Mouse (Mus musculus) hindbrain, embryonic 16.5 days (tissue): Measurements from ENCODE around the gene Lrrc49. TPM values are rescaled to one million over a fixed set of nuclear protein-coding genes. Genes with fewer than 3 reads are reported as not detected.
A peak's percentile ranks its signal among the peaks of the same experiment; 100 is the strongest.

Experiments used
- ATAC-seq: fragments of 200-750 bp; cut with Nextera tagmentation; 2 replicates; pipeline ENCODE4 v1.8.0; 2017; ENCODE audit warnings: moderate TSS enrichment, moderate library complexity
- H3K27ac ChIP-seq: fragments of 300-500 bp; sonication (generic); 2 replicates; pipeline ENCODE4 v1.5.1; 2014; ENCODE audit warnings: low read depth, mild to moderate bottlenecking, control low read depth, low read length, moderate library complexity
- H3K27me3 ChIP-seq: fragments of 300-500 bp; sonication (generic); replicated peaks from 2 replicates; pipeline ENCODE4 v1.6.1; 2014; ENCODE audit warnings: low read length; ENCODE audit not compliant: control insufficient read depth, insufficient read depth
- H3K36me3 ChIP-seq: fragments of 300-500 bp; sonication (generic); 2 replicates; pipeline ENCODE4 v1.6.1; 2014; ENCODE audit warnings: mild to moderate bottlenecking, low read length, moderate library complexity, mixed read lengths; ENCODE audit not compliant: control insufficient read depth, insufficient read depth
- H3K4me1 ChIP-seq: fragments of 300-500 bp; sonication (generic); 2 replicates; pipeline ENCODE4 v1.6.1; 2014; ENCODE audit warnings: low read depth, low read length; ENCODE audit not compliant: control insufficient read depth, insufficient read depth
- H3K4me2 ChIP-seq: fragments of 300-500 bp; sonication (generic); 2 replicates; pipeline ENCODE4 v1.6.1; 2014; ENCODE audit warnings: mild to moderate bottlenecking, low read length, control low read depth, moderate library complexity
- H3K4me3 ChIP-seq: fragments of 300-500 bp; sonication (generic); 2 replicates; pipeline ENCODE4 v1.5.1; 2014; ENCODE audit warnings: mild to moderate bottlenecking, low read length, control low read depth, moderate library complexity
- H3K9ac ChIP-seq: fragments of 300-500 bp; sonication (generic); 2 replicates; pipeline ENCODE4 v1.6.1; 2014; ENCODE audit warnings: low read depth, mild to moderate bottlenecking, control low read depth, low read length, moderate library complexity
- H3K9me3 ChIP-seq: fragments of 300-500 bp; sonication (generic); 2 replicates; pipeline ENCODE4 v1.6.1; 2014; ENCODE audit warnings: mild to moderate bottlenecking, low read length, moderate library complexity; ENCODE audit not compliant: control insufficient read depth
- WGBS: fragments of 180-500 bp; shearing (Covaris S2); extraction: QIAGEN DNeasy Blood & Tissue Kit; methylation state at CpG from one replicate; pipeline ENCODE4 v1.1.7; 2014; 5-methylcytosine and 5-hydroxymethylcytosine counted together
- polyA plus RNA-seq: library from polyadenylated mRNA; unstranded; fragments of >200 nt; fragmentation: Nextera tagmentation; extraction: Ambion mirVana; gene quantifications from 2 replicates; pipeline ENCODE4 v1.2.1, GENCODE M21; 2015

The Lrrc49 gene
- polyA plus RNA-seq = 78.3 and 81.4 TPM in 2 replicates

GRCm38 (mm10) chr9:60687891-60688324 is at the start of gene Lrrc49:
Lrrc49 (minus strand) TSS chr9:60688158.
- Histone ChIP-seq H3K4me1 (peaks cover 11% of the 10 kb centered on the region), H3K4me2 (peak within 1 kb of the TSS; percentile 59), H3K9ac (peak within 1 kb of the TSS; percentile 72), H3K27me3 (no peaks in the 10 kb centered on the region), H3K9me3 (no peaks in the 10 kb centered on the region), H3K36me3 (peaks cover 6% of the 10 kb centered on the region; the same call in 1 of the 2 replicates), H3K4me3 (peak within 1 kb of the TSS; percentile 59), H3K27ac (peak within 1 kb of the TSS; percentile 97)
- ATAC-seq = peak; percentile 97
- WGBS = under 1% methylated on average over 21 of the region's 21 CpGs

- no peaks in the 10 kb centered on the region for H3K27me3 ChIP-seq
- H3K4me2 ChIP-seq = no peak overlapping the region
- ATAC-seq = no peak
- H3K36me3 ChIP-seq = peaks cover 20% of the 10 kb centered on the region
- no peaks in the 10 kb centered on the region for H3K4me1 ChIP-seq
- no peak overlapping the region for H3K9ac ChIP-seq
- 93% methylated on average over 2 of the region's 2 CpGs for WGBS
- no peak overlapping the region for H3K27ac ChIP-seq
- H3K9me3 ChIP-seq = peaks cover 5% of the 10 kb centered on the region
- H3K4me3 ChIP-seq = no peak overlapping the region
Measured at GRCm38 (mm10) chr9:60734321-60734720, 46.4 kb upstream of the Lrrc49 start.

- H3K27ac ChIP-seq = no peak overlapping the region
- WGBS = 92% methylated on average over 7 of the region's 7 CpGs
- no peaks in the 10 kb centered on the region; the same call in 1 of the 2 replicates for H3K9me3 ChIP-seq
- no peaks in the 10 kb centered on the region for H3K4me1 ChIP-seq
- H3K4me3 ChIP-seq = no peak overlapping the region
- H3K9ac ChIP-seq = no peak overlapping the region
- H3K27me3 ChIP-seq = no peaks in the 10 kb centered on the region
- no peak for ATAC-seq
- H3K36me3 ChIP-seq = peaks cover 24% of the 10 kb centered on the region
- H3K4me2 ChIP-seq = no peak overlapping the region
Measured at GRCm38 (mm10) chr9:60724968-60725367, 37.0 kb upstream of the Lrrc49 start.

GRCm38 (mm10) chr9:60719687-60720086 is 31.7 kb upstream of the Lrrc49 start:
- peaks cover 10% of the 10 kb centered on the region for H3K36me3 ChIP-seq
- H3K4me3 ChIP-seq = no peak overlapping the region
- H3K4me1 ChIP-seq = peaks cover 10% of the 10 kb centered on the region
- no peak for ATAC-seq
- no peaks in the 10 kb centered on the region for H3K27me3 ChIP-seq
- no peak overlapping the region for H3K27ac ChIP-seq
- WGBS = 73% methylated on average over 3 of the region's 3 CpGs
- H3K9ac ChIP-seq = no peak overlapping the region
- no peaks in the 10 kb centered on the region for H3K9me3 ChIP-seq
- no peak overlapping the region for H3K4me2 ChIP-seq

- H3K36me3 ChIP-seq = peaks cover 2% of the 10 kb centered on the region
- WGBS = 60% methylated on average over 3 of the region's 3 CpGs
Measured at GRCm38 (mm10) chr9:60718284-60718683, 30.3 kb upstream of the Lrrc49 start.

GRCm38 (mm10) chr9:60715828-60716227 is 27.9 kb upstream of the Lrrc49 start:
- Histone ChIP-seq H3K36me3 (peaks cover 1% of the 10 kb centered on the region), H3K4me1 (peaks cover 21% of the 10 kb centered on the region), H3K4me3 (no peak overlapping the region), H3K27ac (no peak overlapping the region), H3K27me3 (no peaks in the 10 kb centered on the region; the same call in 1 of the 2 replicates), H3K9ac (no peak overlapping the region), H3K9me3 (no peaks in the 10 kb centered on the region), H3K4me2 (no peak overlapping the region)
- no peak for ATAC-seq
- 53% methylated on average over 5 of the region's 5 CpGs for WGBS

More at GRCm38 (mm10) chr9:60718284-60718683, 30.3 kb upstream of the Lrrc49 start:
- Histone ChIP-seq H3K27me3 (no peaks in the 10 kb centered on the region), H3K9ac (no peak overlapping the region), H3K27ac (no peak overlapping the region), H3K4me3 (no peak overlapping the region), H3K4me2 (no peak overlapping the region), H3K9me3 (no peaks in the 10 kb centered on the region), H3K4me1 (peaks cover 21% of the 10 kb centered on the region)
- no peak for ATAC-seq

GRCm38 (mm10) chr9:60715271-60715670 is 27.3 kb upstream of the Lrrc49 start:
- WGBS = 89% methylated on average over 4 of the region's 4 CpGs
- Histone ChIP-seq H3K4me2 (peak overlapping the region; percentile 90), H3K9me3 (no peaks in the 10 kb centered on the region)

GRCm38 (mm10) chr9:60714191-60714590 is 26.2 kb upstream of the Lrrc49 start:
- WGBS = 65% methylated on average over 6 of the region's 6 CpGs
- Histone ChIP-seq H3K9me3 (no peaks in the 10 kb centered on the region), H3K4me2 (peak overlapping the region; percentile 90), H3K4me1 (peaks cover 21% of the 10 kb centered on the region), H3K4me3 (peak overlapping the region; percentile 74), H3K27ac (peak overlapping the region; percentile 62; the same call in 1 of the 2 replicates), H3K36me3 (no peaks in the 10 kb centered on the region; the same call in 1 of the 2 replicates), H3K27me3 (no peaks in the 10 kb centered on the region; the same call in 1 of the 2 replicates), H3K9ac (peak overlapping the region; percentile 87; the same call in 1 of the 2 replicates)
- no peak for ATAC-seq

More at GRCm38 (mm10) chr9:60715271-60715670, 27.3 kb upstream of the Lrrc49 start:
- no peak overlapping the region for H3K9ac ChIP-seq
- no peaks in the 10 kb centered on the region; the same call in 1 of the 2 replicates for H3K36me3 ChIP-seq
- no peak overlapping the region for H3K4me3 ChIP-seq
- H3K27ac ChIP-seq = no peak overlapping the region
- peaks cover 21% of the 10 kb centered on the region for H3K4me1 ChIP-seq
- H3K27me3 ChIP-seq = no peaks in the 10 kb centered on the region; the same call in 1 of the 2 replicates
- no peak for ATAC-seq

- WGBS = 43% methylated on average over 4 of the region's 4 CpGs
- ATAC-seq = 0 out of 2 replicates have a peak, but pooled peaks have one; percentile 18
- H3K36me3 ChIP-seq = no peaks in the 10 kb centered on the region; the same call in 1 of the 2 replicates
- H3K9me3 ChIP-seq = no peaks in the 10 kb centered on the region
- H3K27ac ChIP-seq = peak overlapping the region; percentile 18; the same call in 1 of the 2 replicates
- H3K4me2 ChIP-seq = peak overlapping the region; percentile 90
- H3K9ac ChIP-seq = peak overlapping the region; percentile 87
- H3K4me1 ChIP-seq = peaks cover 21% of the 10 kb centered on the region
- no peaks in the 10 kb centered on the region; the same call in 1 of the 2 replicates for H3K27me3 ChIP-seq
- peak overlapping the region; percentile 74 for H3K4me3 ChIP-seq
Measured at GRCm38 (mm10) chr9:60713616-60714015, 25.7 kb upstream of the Lrrc49 start.
